Mouse (Mus musculus) hindbrain, embryonic 14.5 days (tissue): ENCODE data around the gene Efcab12. TPM values are rescaled to one million over a fixed set of nuclear protein-coding genes. Genes with fewer than 3 reads are reported as not detected.
A peak's percentile ranks its signal among the peaks of the same experiment; 100 is the strongest.
"Not testable (repeated sequence)": the region's sequence is repeated elsewhere in the genome, so short reads cannot be mapped to it uniquely, and the experiment has no call there.

Experiments
- ATAC-seq: fragments of 200-750 bp; cut with Nextera tagmentation; 2 replicates; pipeline ENCODE4 v1.8.0; 2017; ENCODE audit warnings: moderate number of reproducible peaks, mild to moderate bottlenecking, moderate TSS enrichment, moderate library complexity; ENCODE audit not compliant: low FRiP score
- DNase-seq: peaks from one replicate; pipeline ENCODE4 v3.0.0-alpha.2; 2015; ENCODE audit warnings: low spot score
- H3K27ac ChIP-seq: fragments of 300-500 bp; sonication (generic); 2 replicates; pipeline ENCODE4 v1.5.1; 2014; ENCODE audit warnings: mild to moderate bottlenecking, moderate library complexity
- H3K27me3 ChIP-seq: fragments of 300-500 bp; sonication (generic); 2 replicates; pipeline ENCODE4 v1.6.1; 2014; ENCODE audit warnings: mild to moderate bottlenecking, low read length, mixed read lengths; ENCODE audit not compliant: control insufficient read depth, insufficient read depth
- H3K36me3 ChIP-seq: fragments of 300-500 bp; sonication (generic); replicated peaks from 2 replicates; pipeline ENCODE4 v1.6.1; 2014; ENCODE audit not compliant: control insufficient read depth, insufficient read depth
- H3K4me1 ChIP-seq: fragments of 300-500 bp; sonication (generic); replicated peaks from 2 replicates; pipeline ENCODE4 v1.6.1; 2014; ENCODE audit warnings: antibody characterized with exemption, low read length, mixed read lengths; ENCODE audit not compliant: control insufficient read depth, insufficient read depth
- H3K4me2 ChIP-seq: fragments of 300-500 bp; sonication (generic); replicated peaks from 2 replicates; pipeline ENCODE4 v1.6.1; 2014; ENCODE audit warnings: mild to moderate bottlenecking, moderate library complexity
- H3K4me3 ChIP-seq: fragments of 300-500 bp; sonication (generic); replicated peaks from 2 replicates; pipeline ENCODE4 v1.5.1; 2014; ENCODE audit warnings: mild to moderate bottlenecking, low read length
- H3K9ac ChIP-seq: fragments of 300-500 bp; sonication (generic); 2 replicates; pipeline ENCODE4 v1.6.1; 2014
- H3K9me3 ChIP-seq: fragments of 300-500 bp; sonication (generic); 2 replicates; pipeline ENCODE4 v1.6.1; 2016; ENCODE audit warnings: low read length; ENCODE audit not compliant: control insufficient read depth
- WGBS: fragments of 180-500 bp; shearing (Covaris S2); extraction: QIAGEN DNeasy Blood & Tissue Kit; methylation state at CpG from one replicate; pipeline ENCODE4 v1.1.7; 2014; 5-methylcytosine and 5-hydroxymethylcytosine counted together
- polyA plus RNA-seq: library from polyadenylated mRNA; unstranded; fragments of >200 nt; fragmentation: Nextera tagmentation; extraction: Ambion mirVana; gene quantifications from 2 replicates; pipeline ENCODE4 v1.2.1, GENCODE M21; 2014

Gene Efcab12
- polyA plus RNA-seq, 1 experiment from 2014 or later = 3.1 TPM

DNA sequence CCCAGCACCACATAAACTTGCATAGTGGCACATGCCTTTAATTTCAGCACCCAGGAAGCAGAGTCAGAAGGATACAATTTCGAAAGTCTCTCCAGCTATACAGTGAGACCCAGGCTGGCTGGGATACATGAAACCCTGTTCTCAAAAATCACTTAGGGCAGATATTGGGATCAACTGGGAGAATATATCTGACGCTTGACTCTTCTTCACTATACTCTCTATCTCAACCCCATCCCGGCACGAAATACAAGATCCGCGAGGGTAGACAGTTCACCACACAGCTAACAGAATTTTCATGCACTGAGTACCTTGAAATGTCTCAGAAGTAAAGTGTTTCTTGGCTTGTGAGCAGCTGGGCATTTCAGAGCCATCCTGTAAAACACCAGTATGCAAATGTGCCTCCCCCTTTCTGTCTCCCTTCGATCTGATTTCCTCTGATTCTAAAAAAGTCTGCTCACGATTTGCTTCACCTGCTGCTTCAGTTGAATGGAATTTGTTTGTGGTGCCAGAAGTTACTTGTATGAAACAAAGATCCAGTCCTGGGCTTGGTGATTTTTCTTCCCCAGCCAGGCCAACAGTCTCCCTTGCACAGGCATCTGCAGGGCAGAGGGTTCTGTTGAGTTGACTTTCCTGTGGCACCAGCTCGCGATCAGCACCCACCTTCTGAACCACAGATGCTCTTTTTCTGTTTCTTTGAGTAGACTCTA is 10.5 kb upstream of the Efcab12 start:
- no peak overlapping the region for H3K4me2 ChIP-seq
- 94% methylated on average over 10 of the region's 10 CpGs for WGBS

DNA sequence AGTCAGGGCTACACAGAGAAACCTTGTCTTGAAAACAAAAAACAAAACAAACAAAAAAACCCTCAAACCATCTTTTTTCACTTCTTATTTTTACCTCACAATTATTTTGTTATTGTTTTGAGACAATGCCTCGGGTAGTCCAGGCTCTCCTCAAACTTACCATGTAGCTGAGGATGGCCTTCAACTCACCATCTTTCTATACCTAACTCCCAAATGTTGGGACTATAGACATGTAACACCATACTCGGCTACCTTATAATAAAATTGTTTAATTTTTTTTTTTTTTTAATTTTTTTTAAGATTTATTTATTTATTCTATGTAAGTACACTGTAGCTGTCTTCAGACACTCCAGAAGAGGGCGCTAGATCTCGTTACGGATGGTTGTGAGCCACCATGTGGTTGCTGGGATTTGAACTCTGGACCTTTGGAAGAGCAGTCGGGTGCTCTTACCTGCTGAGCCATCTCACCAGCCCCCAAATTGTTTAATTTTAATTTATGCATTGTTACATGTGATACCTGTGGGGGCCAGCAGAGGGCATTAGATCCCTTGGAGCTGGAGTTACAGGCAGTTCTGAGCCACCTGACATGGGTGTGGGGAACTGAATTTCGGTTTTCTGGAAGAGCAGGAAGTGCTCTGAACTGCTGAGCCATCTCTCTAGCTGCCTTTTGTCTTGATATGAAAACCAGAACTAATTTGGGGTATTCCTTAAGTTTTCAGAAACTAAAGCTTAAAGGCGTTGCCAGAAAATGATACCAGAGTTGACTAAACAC is 8.6 kb upstream of the Efcab12 start:
- ATAC-seq (no peak), DNase-seq (peak; percentile 58)
- Histone ChIP-seq H3K9me3 (no peaks in the 10 kb centered on the region), H3K4me3 (no peak overlapping the region), H3K27me3 (no peaks in the 10 kb centered on the region), H3K36me3 (peaks cover 31% of the 10 kb centered on the region), H3K4me1 (no peaks in the 10 kb centered on the region), H3K27ac (no peak overlapping the region), H3K4me2 (no peak overlapping the region), H3K9ac (no peak overlapping the region)
- 59% methylated on average over 6 of the region's 8 CpGs for WGBS

More for the DNA sequence above, 10.5 kb upstream of the Efcab12 start:
- Histone ChIP-seq H3K36me3 (peaks cover 20% of the 10 kb centered on the region), H3K27ac (no peak overlapping the region), H3K9me3 (no peaks in the 10 kb centered on the region), H3K4me3 (no peak overlapping the region), H3K9ac (no peak overlapping the region), H3K27me3 (no peaks in the 10 kb centered on the region), H3K4me1 (0 out of 2 replicates have a peak, but pooled peaks cover 5% of the 10 kb centered on the region)
- ATAC-seq (no peak), DNase-seq (no peak)

DNA sequence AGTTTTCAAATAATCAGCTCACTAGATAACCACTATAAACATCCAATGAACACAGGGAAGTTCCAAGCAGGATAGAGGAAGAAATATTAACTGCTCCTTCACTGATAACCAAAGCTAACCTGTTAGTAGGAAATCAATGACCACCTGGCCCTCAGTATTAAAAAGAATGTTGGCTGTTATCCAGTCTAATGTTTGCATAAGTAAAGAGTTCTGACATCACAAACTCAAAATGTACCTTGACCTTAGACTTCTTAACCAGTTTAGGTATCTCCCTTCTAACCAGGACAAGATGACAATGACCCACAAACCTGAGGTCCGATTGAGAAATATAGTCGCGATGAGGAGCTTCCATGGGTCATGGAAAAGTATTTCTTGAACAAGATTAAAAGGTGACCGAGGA is 6.8 kb upstream of the Efcab12 start:
- Histone ChIP-seq H3K9me3 (no peaks in the 10 kb centered on the region), H3K27ac (no peak overlapping the region), H3K4me2 (no peak overlapping the region), H3K9ac (no peak overlapping the region), H3K4me3 (no peak overlapping the region), H3K36me3 (peaks cover 31% of the 10 kb centered on the region), H3K27me3 (no peaks in the 10 kb centered on the region), H3K4me1 (no peaks in the 10 kb centered on the region)
- ATAC-seq (no peak), DNase-seq (no peak)
- WGBS = 93% methylated on average over 4 of the region's 4 CpGs

DNA sequence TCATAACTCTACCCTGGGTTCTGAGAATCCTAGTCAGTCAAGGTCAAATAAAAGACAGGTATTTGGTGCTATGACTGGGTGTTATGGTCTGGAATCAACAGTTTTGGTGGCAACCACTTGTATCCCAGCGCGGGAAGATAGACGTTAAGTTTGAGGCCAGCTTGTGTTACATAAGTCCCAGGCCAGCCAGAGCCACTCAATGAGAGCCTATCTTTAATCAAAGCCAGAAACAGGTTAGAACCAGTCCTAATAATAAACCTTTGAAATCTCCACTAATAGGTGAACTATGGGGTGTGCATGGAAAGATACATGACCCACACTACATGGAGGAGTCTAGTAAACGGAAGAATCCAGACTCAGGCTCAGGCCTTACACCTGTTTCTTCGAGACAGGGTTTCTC is 533 bp upstream of the Efcab12 start:
- no peak overlapping the region; the same call in 1 of the 2 replicates for H3K27ac ChIP-seq
- peak overlapping the region; percentile 57 for H3K9ac ChIP-seq
- H3K4me1 ChIP-seq = 0 out of 2 replicates have a peak, but pooled peaks cover 6% of the 10 kb centered on the region
- H3K36me3 ChIP-seq = peaks cover 11% of the 10 kb centered on the region
- no peaks in the 10 kb centered on the region for H3K27me3 ChIP-seq
- H3K4me2 ChIP-seq = peak overlapping the region; percentile 81
- 0 out of 2 replicates have a peak, but pooled peaks have one; percentile 7 for ATAC-seq
- no peak for DNase-seq
- H3K4me3 ChIP-seq = peak overlapping the region; percentile 34
- WGBS = 73% methylated on average over 5 of the region's 5 CpGs
- no peaks in the 10 kb centered on the region for H3K9me3 ChIP-seq

DNA sequence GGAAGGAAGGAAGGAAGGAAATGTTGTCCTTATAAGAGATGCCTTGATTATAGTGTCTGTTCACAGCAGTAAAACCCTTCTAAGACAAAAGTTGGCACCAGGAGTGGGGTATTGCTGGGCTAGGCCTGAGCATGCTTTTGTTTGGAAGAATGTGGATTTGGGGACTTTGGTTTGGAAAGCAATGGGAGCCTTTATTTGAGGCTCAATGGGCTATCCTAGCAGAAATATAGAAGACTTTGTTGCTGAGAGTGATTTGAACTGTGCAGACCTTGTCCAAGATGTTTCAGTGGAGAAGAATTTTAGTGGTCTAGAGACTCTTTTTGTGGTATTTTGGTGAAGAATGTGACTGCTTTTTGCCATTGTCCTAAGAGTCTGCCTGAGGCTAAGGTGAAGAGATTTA is 4.4 kb downstream of the Efcab12 start:
- Histone ChIP-seq H3K4me2 (no peak overlapping the region), H3K9ac (no peak overlapping the region), H3K4me3 (no peak overlapping the region), H3K27ac (no peak overlapping the region), H3K27me3 (no peaks in the 10 kb centered on the region), H3K36me3 (no peaks in the 10 kb centered on the region), H3K4me1 (0 out of 2 replicates have a peak, but pooled peaks cover 6% of the 10 kb centered on the region), H3K9me3 (no peaks in the 10 kb centered on the region)
- no peak for ATAC-seq
- DNase-seq = no peak

DNA sequence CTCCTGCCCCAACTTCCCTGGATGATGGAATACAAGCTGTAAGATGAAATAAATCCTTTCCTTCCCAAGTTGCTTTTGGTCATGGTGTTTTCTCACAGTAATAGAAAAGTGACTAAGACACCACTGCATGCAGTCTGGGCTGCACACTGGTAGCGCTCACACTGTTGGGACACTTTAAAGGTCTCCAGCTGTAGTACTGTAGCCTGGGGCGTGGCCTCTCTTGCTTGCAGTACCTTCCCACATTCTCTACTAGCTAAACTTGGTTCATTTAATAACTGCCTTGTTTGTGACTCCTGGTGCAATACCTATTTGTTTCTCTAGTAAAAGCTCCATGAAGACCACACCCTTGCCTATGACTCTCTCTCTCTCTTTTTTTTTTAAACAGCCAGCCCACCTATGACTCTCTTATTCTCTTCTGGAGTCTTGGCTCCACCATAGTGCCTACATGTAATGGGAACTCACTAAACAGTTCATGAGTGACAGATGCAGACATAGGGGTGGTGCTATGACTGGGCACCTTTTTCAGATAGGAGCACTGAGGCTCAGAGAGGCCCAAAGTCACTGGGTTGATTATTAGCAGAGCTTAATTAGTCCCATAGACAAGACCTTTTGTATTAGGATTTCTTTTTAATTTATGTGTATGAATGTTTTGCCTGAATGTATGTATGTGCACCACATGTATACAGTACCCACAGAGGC is 5.9 kb downstream of the Efcab12 start:
- H3K9me3 ChIP-seq = no peaks in the 10 kb centered on the region
- ATAC-seq (no peak), DNase-seq (no peak)
- H3K4me1 ChIP-seq = no peaks in the 10 kb centered on the region
- no peak overlapping the region for H3K9ac ChIP-seq
- no peak overlapping the region for H3K4me3 ChIP-seq
- H3K27me3 ChIP-seq = no peaks in the 10 kb centered on the region
- no peak overlapping the region for H3K27ac ChIP-seq
- H3K36me3 ChIP-seq = no peaks in the 10 kb centered on the region
- 88% methylated on average over 2 of the region's 2 CpGs for WGBS
- no peak overlapping the region for H3K4me2 ChIP-seq

DNA sequence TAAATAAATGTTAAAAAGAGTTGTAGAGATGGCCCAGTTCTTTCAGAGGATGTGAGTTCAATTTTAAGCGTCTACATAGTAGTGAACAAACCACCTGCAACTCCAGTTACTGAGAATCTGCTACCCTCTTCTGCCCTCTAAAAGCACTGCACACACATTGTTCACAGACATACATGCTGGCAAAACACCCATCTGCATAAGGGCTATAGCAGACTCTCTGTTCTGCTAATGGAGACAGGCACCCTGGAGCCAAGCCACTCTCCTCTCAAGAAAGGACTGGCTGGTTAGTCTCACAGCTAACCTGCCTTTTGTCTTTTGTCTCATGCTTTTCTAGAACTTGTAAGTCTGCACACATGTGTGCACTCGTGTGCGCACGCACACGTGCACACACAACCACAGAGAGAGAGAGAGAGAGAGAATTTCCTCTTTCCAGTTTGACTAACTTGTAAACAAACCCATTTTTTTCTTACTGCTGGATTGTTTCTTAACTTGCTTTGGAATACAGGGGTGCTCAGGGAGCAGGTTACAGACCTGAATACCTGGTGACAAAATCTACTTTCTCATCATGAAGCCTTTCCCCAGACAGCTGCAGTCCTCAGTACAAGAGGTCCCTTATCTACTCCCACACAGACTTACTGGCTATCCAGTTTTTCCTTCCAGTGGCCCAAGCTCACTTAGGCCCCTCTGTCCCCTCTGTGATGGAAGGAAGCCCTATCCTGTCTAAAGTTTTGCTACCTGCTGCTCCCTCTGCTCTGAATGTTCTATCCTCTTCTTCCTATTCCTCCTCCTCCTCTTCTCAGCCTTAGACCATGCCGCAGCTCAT is 7.2 kb downstream of the Efcab12 start:
- Histone ChIP-seq H3K4me3 (no peak overlapping the region), H3K36me3 (no peaks in the 10 kb centered on the region), H3K4me2 (no peak overlapping the region), H3K27ac (no peak overlapping the region), H3K4me1 (no peaks in the 10 kb centered on the region), H3K9ac (no peak overlapping the region), H3K9me3 (no peaks in the 10 kb centered on the region), H3K27me3 (no peaks in the 10 kb centered on the region)
- no peak for ATAC-seq
- WGBS = 83% methylated on average over 6 of the region's 6 CpGs
- DNase-seq = no peak

DNA sequence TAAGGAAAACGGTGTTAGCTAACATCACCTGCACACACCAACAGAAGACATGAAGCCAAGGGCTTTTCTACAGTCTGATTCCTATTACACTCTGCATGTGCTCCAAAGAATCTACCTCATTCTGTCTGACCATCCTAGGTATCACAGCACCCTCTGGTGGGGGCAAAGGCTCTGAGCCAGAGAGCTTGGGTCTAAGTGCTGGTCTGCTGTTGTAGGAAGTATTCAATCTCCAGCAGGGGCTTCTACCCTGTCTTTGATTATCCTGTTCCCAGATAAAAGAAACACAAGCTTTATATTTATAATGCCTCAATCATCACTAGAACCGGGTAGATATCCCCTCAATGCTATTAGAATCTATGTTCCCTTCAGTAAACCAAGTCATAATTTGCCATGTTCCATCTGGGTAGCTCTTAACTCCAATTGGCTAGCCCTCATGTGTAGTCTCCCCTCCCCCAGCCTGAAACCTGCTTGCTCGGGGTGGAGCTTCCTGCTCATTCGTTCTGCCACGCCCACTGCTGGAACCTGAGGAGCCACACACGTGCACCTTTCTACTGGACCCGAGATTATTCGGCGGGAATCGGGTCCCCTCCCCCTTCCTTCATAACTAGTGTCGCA is 14.3 kb downstream of the Efcab12 start:
- not testable (repeated sequence) for H3K27ac ChIP-seq, DNase-seq, H3K4me1 ChIP-seq, H3K36me3 ChIP-seq, H3K9me3 ChIP-seq, H3K9ac ChIP-seq, H3K27me3 ChIP-seq
- Histone ChIP-seq H3K4me3 (peak overlapping the region; percentile 15), H3K4me2 (peak overlapping the region; percentile 38)
- ATAC-seq = peak; percentile 59; the same call in 1 of the 2 replicates
- 8% methylated on average over 4 of the region's 11 CpGs for WGBS
